Mouse (Mus musculus): ENCODE measurements around the gene Kdm4d.
"Not testable (repeated sequence)": the region's sequence is repeated elsewhere in the genome, so short reads cannot be mapped to it uniquely, and the experiment has no call there.

Kdm4d gene

DNA sequence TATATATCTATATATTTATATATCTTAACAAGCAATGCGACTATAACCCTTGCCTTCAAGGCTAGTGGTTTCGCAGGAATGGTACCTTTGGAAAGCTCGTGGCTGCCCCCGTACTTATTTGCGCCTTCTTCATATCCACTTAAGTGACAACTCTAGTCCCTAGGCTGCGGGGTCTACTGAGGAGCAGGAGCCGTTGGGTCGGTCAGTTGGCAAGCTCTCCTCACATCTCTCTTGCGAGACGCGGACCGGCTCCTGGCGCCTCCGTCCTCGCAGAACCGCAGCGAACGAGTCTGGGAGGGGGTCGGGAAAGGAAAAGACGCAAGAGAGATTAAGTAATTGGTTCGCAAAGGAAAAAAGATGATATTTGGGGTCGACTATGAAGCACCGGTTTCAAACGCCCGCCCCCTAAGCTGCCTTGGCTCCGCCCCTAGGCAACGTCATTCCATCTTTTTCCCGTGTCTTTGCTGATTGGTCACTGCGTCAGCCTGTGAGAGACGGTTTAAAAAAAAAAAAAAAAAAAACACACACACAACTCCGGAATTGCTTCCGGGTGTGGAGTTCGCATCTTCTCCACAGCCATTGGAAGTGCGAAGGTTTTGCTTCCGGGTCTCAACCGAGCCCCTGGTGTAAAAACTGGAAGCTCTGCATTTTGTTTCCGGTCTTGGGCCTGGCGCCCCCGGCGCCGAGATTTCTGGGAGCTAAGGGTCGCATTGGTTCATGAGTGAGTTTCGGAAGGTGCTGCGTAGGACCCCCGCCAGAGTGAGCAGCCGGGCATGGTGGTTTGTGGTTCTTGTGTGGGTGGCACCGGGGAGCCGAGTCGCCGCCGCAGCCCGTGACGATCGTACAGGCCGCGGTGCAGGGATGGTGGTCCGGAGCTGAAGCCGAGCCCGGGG lies at the start of gene Kdm4d, which contains the start of gene Cwc15:
TSS of gene Kdm4d (minus strand) at position 460 of the 893 bp plus-strand sequence.
TSS of gene Cwc15 (plus strand) at position 595 of the 893 bp plus-strand sequence.
- DNase-seq (ENCODE audit: low spot score in 2 of 2), result peak; percentile 93 to 97

DNA sequence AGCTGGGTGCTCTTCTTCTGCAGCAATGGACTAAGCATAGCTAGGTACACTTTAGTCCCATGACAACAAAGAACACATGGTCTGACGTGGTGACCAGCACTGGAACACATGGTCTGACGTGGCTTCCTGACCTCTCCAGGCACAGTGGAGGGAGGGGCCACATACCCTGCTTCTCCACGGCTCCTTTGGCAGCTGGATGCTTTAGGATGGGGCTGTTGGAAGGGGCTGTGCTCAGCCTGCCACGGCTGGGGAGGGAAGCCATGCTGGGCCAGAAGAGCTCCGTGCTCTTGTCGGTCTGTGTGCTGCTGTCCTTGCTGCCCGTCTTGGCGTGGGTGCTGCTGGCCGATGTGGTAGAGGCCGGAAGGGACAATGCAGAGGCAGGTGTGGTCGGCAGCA lies 48.1 kb upstream of the Kdm4d start:
- no peak for DNase-seq (ENCODE audit: low spot score in 2 of 2)

GRCm38 (mm10) chr9:14547584-14548365 lies 47.5 kb upstream of the Kdm4d start:
- DNase-seq (ENCODE audit: low spot score in 2 of 2), result no peak

DNA sequence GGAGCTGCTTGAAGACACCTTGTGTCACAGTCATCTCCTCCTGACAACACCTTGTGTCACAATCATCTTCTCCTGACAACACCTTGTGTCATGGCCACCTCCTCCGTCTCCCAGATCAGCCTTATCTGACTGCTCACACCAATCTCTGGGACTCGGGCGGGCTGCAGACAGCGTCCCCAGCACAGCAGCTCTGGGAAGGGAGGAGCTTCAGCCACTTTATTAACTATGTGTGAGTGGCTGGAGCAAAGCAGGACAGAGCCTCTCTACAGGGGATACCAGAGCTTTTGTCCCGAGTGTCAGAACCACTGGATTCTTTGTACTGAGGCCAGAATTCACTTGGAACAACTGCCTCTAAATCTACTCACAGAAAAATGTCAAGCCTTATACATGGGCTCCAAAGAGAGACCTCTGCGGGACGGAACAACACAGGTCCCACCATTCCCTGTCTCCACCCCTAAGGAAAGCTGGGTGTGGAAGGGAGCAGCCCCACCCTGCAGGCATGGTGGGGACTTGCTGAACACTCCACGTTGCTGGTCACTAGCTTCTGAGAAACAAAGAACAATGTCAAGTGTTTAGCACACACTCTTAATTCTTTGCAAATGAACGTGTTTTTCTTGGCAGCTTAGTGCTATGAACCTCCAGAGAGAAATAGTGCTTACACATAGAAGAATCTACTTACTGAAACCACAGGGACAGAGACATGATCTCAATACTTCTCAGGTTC lies 43.9 kb upstream of the Kdm4d start:
- no peak for DNase-seq (ENCODE audit: low spot score in 2 of 2)

- DNase-seq (ENCODE audit: low spot score in 2 of 2), result no peak
These were observed 34.7 kb upstream of the Kdm4d start for GRCm38 (mm10) chr9:14534833-14535456.

DNA sequence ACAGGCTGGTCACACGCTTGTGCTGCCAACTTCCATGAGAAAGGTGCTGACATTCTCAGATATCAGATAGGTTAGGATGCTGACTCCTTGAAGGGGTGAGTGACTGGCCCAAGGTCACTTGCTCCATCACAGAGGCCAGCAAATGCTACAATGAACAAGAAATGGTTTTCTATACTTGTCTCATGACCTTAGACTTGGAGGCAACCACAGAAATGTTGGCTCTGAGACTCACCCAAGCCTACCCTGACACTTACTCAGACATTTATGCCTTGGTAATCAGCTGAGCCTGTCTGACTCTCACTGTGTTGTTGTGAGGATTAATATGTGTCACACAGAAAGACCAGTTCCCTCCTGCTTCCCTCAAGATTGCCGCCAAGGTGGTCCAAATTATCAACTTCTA lies 33.4 kb upstream of the Kdm4d start:
- no peak for DNase-seq (ENCODE audit: low spot score in 2 of 2)

GRCm38 (mm10) chr9:14532283-14532682 lies 32.0 kb upstream of the Kdm4d start:
- no peak for DNase-seq (ENCODE audit: low spot score in 2 of 2)

DNA sequence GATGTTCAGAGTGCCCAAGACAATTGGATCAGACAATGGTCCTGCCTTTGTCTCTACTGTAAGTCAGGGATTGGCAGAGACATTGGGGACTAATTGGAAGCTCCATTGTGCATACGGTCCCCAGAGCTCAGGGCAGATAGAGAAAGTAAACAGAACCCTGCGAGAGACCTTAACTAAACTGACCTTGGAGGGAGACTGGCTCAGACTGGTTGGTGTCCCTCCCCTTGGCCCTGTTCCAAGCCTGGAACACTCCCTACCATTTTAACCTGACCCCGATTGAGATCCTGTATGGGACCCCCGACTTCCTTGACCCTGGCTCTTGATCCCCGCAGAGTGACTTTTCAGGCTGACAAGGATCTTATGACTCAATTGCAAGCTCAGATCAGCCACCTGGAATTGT lies 29.7 kb upstream of the Kdm4d start:
- no peak for DNase-seq (ENCODE audit: low spot score in 2 of 2)

DNA sequence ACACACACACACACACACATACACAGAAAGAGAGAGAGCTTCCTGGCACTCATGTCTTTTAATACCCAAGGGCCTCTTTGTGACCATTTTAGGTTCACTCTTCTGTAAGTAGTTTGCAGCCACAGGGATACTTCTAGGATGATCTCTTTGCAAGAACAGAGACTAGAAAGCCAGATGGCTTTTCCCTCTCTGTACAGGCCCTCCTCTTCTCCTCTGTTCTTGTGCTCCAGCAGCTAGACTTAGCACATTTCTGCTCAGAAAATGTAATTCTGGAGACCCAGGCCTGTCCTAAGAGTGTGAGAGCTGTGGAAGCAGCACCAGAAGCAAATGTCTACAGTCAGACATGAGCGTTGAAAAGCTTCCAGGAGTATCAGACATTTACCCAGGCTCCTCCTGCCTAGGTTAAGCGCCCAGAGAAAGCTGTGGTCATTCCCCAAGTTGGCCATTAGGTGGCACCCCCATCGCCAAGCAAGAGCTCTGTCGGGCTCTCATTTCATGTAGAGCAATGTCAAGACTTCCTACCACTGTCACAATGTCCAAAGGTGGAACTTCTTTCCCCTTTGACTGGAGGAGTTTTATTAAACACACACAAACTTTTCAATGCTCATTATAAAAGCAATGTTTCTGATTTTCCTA lies 23.2 kb upstream of the Kdm4d start:
- peak; percentile 44 to 51 for DNase-seq (ENCODE audit: low spot score in 2 of 2)

- DNase-seq (ENCODE audit: low spot score in 2 of 2), result no peak
These were observed 21.4 kb upstream of the Kdm4d start for GRCm38 (mm10) chr9:14521695-14522094.

DNA sequence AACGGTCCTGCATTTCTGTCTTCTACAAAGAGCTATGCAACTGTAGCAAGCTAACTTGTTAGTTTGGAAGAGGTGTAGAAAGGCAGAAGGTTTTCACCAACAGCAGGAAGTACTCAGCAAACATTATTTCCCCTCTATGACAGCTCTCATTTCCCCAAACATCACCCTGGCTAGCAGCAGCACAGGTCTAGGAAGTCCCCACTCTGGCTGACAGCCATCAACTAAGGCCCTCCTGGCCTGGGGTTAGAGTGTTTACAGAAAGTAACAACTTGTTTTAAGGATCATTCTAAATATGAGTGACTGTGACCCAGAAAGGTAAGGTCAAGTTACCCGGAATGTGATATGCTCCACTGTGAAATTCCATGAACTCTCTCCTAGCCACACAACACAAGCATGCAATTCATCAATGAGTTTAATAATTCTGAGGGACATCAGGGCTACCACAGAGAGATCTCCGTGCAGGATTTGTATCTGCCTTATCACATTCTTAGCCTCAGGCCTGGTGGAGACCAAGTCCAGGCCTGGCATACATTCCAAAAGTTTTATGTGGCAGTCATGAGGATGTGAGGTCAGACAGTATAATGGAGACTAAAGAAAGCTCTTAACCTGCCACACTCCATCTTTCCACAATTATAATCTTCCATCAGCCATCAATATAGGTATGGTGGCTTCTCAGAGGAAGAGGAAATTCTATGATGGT lies 20.8 kb upstream of the Kdm4d start:
- DNase-seq (ENCODE audit: low spot score in 2 of 2), result no peak

DNA sequence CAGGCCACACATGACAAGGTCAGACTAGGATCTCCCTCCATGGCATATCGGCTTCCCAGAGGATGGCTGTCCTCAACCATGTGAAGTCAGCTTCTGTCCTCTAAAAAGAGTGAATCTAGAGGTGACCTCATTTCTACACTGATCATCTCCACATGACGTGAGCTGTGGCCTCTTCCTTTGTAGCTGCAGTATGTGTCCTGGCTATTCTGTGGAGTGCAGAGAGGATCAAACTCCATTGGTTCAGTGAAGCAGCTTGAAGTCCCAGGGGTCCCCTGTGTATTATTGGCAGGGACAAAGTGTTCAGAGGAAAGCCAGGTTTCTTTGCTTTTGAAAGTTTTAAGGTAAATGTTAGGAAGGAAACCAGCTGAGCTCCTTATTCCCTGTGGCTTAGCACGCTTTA lies 17.8 kb upstream of the Kdm4d start:
- DNase-seq (ENCODE audit: low spot score in 2 of 2), result no peak

- no peak for DNase-seq (ENCODE audit: low spot score in 2 of 2)
These were observed 17.0 kb upstream of the Kdm4d start for GRCm38 (mm10) chr9:14517296-14517695.

DNA sequence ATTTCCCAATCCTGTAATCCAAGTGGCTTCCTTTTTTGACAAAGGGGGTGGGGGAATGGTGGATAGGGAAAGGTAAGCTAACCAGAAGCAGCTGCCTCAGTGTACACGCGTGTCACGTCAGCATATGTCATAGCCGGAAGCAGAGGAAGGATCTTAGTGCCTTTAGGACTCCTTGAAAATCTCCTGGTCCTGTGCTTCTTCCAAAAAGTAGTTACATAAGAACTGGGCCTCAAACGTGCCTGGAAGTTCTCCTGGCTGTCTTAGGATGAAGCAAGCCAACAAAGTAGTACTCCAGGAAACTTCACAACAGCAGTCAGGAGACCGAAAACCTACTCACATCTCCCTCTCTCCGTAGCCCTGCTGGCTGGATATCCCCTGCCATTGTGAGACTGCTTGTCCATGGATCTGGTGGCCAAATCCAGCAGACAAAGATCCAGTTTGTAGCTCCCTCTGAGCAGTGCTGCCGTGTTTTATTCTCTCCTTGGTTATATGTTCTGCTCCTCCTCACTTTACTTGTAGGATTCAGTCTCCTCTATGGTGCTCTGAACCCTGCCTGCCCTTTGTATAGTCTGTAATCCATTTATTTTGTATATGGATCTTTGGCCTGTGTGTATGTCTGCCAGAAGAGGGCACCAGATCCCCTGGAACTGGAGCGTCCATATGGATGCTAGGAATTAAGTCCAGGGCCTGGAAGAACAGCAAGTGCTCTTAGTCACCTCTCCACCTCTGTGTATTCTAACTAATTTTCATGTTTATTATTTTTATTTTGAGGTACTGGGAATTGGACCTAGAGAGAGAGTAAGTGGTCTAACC lies 12.6 kb upstream of the Kdm4d start:
- DNase-seq (ENCODE audit: low spot score in 2 of 2), result no peak

DNA sequence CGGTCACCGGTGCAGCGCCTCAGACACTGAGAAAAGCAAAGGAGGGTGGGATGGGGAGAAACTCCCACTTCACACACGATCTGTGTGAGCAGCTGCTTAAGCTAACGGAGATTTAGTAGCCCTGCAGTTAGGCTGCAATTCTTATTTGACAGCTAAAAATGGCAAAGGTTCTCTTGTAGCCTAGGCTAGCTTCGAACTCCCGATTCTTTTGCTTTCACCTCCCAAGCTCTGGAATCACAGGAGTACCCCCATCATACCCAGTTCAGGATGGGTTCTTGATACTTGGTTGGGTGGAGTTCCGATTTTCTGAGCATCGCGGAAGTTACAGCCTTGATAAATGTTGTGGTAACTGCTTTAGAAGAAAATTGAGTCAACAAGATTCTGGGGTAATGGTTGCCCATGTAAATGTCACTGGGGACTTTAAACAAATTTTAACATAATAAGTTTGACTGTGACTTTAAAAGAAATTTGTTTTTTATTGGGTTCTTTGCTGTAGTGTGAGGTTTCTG lies 688 bp upstream of the Kdm4d start:
- peak in 1 of 2 experiments; percentile 4 for DNase-seq (ENCODE audit: low spot score in 2 of 2)

DNA sequence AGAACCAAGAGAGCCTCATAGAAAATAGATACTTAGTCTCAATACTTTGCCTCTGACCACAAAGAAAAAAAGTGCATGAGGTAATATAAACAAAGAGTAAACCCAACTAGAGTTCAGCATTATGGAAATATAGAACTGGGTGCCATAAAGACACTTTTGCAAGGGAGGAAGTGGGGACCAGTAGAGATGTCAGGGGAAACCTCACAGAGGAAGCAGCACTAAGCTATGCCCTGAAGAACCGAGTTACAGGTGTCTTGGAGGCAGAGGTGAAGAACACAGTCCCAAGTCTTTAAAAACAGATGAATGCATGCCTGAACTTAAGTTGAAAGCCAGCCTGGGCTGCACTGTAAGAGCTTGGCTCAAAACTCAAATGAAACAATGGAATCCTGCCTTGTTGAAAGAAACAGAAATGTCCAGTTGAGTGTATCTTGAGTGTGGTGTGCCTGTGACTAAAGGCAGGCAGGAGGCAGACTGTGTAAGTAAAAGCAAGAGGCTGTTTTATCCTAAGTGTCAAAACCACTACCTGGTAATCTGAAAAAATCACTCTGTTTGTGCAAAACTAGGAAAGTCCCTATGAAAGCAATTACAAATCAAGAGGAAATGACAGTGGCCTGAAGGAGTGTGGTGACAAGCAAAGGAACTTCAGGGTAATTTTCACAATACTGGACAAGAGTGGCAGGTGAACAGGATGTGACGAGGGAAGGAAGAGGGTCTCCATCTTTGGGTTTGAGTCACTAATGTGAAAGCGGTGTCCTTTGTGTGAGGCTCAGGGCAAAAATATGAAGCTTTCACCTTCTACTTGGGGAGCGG lies 1.2 kb downstream of the Kdm4d start:
- DNase-seq (ENCODE audit: low spot score in 2 of 2), result peak; percentile 15 to 23

DNA sequence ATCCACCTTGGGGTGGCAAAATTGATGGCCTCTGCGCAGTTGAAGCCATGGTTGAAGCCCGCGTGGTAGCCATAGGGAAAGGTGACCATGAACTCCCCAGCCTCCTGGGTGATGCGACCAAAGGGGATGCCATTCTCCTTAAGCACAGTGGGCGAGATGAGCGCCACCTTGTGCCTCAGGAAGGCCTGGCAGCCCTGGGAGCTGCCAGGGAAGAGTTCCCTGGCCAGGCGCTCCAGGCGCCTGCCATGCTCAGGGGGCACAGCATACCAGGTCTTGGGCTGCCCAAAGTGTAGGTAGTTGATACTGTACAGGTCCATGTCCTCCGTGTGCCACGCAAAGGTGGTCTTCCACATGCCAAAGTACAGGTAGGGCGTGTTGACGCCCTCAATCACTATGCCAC lies 36.6 kb downstream of the Kdm4d start:
- not testable (repeated sequence) for DNase-seq (ENCODE audit: low spot score in 2 of 2)

GRCm38 (mm10) chr9:14462536-14462935 lies 37.7 kb downstream of the Kdm4d start:
- not testable (repeated sequence) for DNase-seq (ENCODE audit: low spot score in 2 of 2)

GRCm38 (mm10) chr9:14456320-14456719 lies 44.0 kb downstream of the Kdm4d start:
- DNase-seq (ENCODE audit: low spot score in 2 of 2), result no peak
